Mouse (Mus musculus) MEL (cell line): ENCODE measurements around the gene Fas. TPM values are rescaled to one million over a fixed set of nuclear protein-coding genes. Genes with fewer than 3 reads are reported as not detected.

Experiments used
- DNase-seq: peaks from one replicate; pipeline ENCODE4 v3.0.0; 2011; ENCODE audit warnings: low read depth, low spot score
- H3K27ac ChIP-seq: 2 replicates; pipeline ENCODE4 v1.5.1; 2012; ENCODE audit warnings: low read depth, mild to moderate bottlenecking, control low read depth, low read length, moderate library complexity; ENCODE audit not compliant: control insufficient read depth
- H3K27me3 ChIP-seq, 2 experiments: fragments of 150-350 bp in 1 of 2; sonication (generic) in 1 of 2; 2 replicates each; pipeline ENCODE4 v1.6.1; 2012; ENCODE audit warnings: low read length in 2 of 2, mild to moderate bottlenecking in 2 of 2, improper control_type of control experiment in 1 of 2, moderate library complexity in 1 of 2; ENCODE audit not compliant: insufficient read depth in 2 of 2, control insufficient read depth in 1 of 2
- H3K36me3 ChIP-seq, 2 experiments: 2 replicates each; pipeline ENCODE4 v1.6.1; 2012 to 2014; ENCODE audit warnings: low read length in 2 of 2, improper control_type of control experiment in 1 of 2, inconsistent platforms in 1 of 2, mild to moderate bottlenecking in 1 of 2; ENCODE audit not compliant: insufficient read depth in 2 of 2, control insufficient read depth in 1 of 2
- H3K4me1 ChIP-seq, 2 experiments: fragments of 150-350 bp in 1 of 2; sonication (generic) in 1 of 2; 2 replicates each; pipeline ENCODE4 v1.6.1; 2012; ENCODE audit warnings: low read length in 2 of 2, improper control_type of control experiment in 1 of 2, mild to moderate bottlenecking in 1 of 2; ENCODE audit not compliant: insufficient read depth in 2 of 2, control insufficient read depth in 1 of 2
- H3K4me3 ChIP-seq, 2 experiments: fragments of 150-350 bp in 1 of 2; sonication (generic) in 1 of 2; 2 replicates each; pipeline ENCODE4 v1.5.1; 2012; ENCODE audit warnings: low read depth in 2 of 2, low read length in 2 of 2, mild to moderate bottlenecking in 2 of 2, moderate library complexity in 2 of 2, control low read depth in 1 of 2, improper control_type of control experiment in 1 of 2; ENCODE audit not compliant: control insufficient read depth in 1 of 2, insufficient read depth in 1 of 2
- H3K79me2 ChIP-seq: 2 replicates; pipeline ENCODE4 v1.6.1; 2012; ENCODE audit warnings: mild to moderate bottlenecking, low read length, moderate library complexity; ENCODE audit not compliant: control insufficient read depth, poor library complexity, insufficient read depth
- H3K9ac ChIP-seq: 2 replicates; pipeline ENCODE4 v1.6.1; 2012; ENCODE audit warnings: low read depth, mild to moderate bottlenecking, control low read depth, low read length, moderate library complexity; ENCODE audit not compliant: control insufficient read depth, poor library complexity, severe bottlenecking
- H3K9me3 ChIP-seq: fragments of 150-350 bp; sonication (generic); replicated peaks from 2 replicates; pipeline ENCODE4 v1.6.1; 2012; ENCODE audit warnings: mild to moderate bottlenecking, low read length, improper control_type of control experiment, moderate library complexity; ENCODE audit not compliant: insufficient read depth
- CTCF ChIP-seq, 3 experiments: IDR thresholded peaks in 2 of 3; conservative IDR thresholded peaks in 1 of 3; 2 replicates each; pipeline ENCODE4 v1.5.1; 2011 to 2012; ENCODE audit warnings: low read length in 3 of 3, low read depth in 2 of 3, mild to moderate bottlenecking in 2 of 3, improper control_type of control experiment in 1 of 3, inconsistent platforms in 1 of 3, mixed read lengths in 1 of 3, moderate library complexity in 1 of 3; ENCODE audit not compliant: control insufficient read depth in 1 of 3, insufficient read depth in 1 of 3, poor library complexity in 1 of 3, severe bottlenecking in 1 of 3
- KAT2A ChIP-seq: conservative IDR thresholded peaks from 2 replicates; pipeline ENCODE4 v1.6.1; 2012; ENCODE audit warnings: low read depth, low read length, improper control_type of control experiment, inconsistent platforms
- MAX ChIP-seq: IDR thresholded peaks from 2 replicates; pipeline ENCODE4 v1.6.1; 2011; ENCODE audit warnings: low read length, improper control_type of control experiment
- NELFE ChIP-seq: IDR thresholded peaks from 2 replicates; pipeline ENCODE4 v1.6.1; 2011; ENCODE audit warnings: low read depth, low read length, improper control_type of control experiment
- POLR2A ChIP-seq, 2 experiments: IDR thresholded peaks; 2 replicates each; pipeline ENCODE4 v1.6.1; 2011 to 2012; ENCODE audit warnings: low read length in 2 of 2, mild to moderate bottlenecking in 2 of 2, control low read depth in 1 of 2, improper control_type of control experiment in 1 of 2, low read depth in 1 of 2, moderate library complexity in 1 of 2; ENCODE audit not compliant: control insufficient read depth in 1 of 2, insufficient read depth in 1 of 2, poor library complexity in 1 of 2
- POLR2AphosphoS5 ChIP-seq: IDR thresholded peaks from 2 replicates; pipeline ENCODE4 v1.6.1; 2012; ENCODE audit warnings: low read depth, borderline replicate concordance, mild to moderate bottlenecking, inconsistent platforms, low read length, moderate library complexity, mixed read lengths
- RAD21 ChIP-seq: IDR thresholded peaks from 2 replicates; pipeline ENCODE4 v1.6.1; 2011; ENCODE audit warnings: mild to moderate bottlenecking, low read depth, low read length, improper control_type of control experiment
- RCOR1 ChIP-seq: IDR thresholded peaks from 2 replicates; pipeline ENCODE4 v1.6.1; 2012; ENCODE audit warnings: low read depth, mild to moderate bottlenecking, inconsistent platforms, low read length, improper control_type of control experiment
- SIN3A ChIP-seq: IDR thresholded peaks from 2 replicates; pipeline ENCODE4 v1.6.1; 2012; ENCODE audit warnings: low read length, improper control_type of control experiment, inconsistent platforms
- SMC3 ChIP-seq: IDR thresholded peaks from 2 replicates; pipeline ENCODE4 v1.6.1; 2011; ENCODE audit warnings: low read depth, low read length, improper control_type of control experiment
- TBP ChIP-seq: IDR thresholded peaks from 2 replicates; pipeline ENCODE4 v1.8.0; 2011; ENCODE audit warnings: low read depth, low read length, improper control_type of control experiment
- UBTF ChIP-seq: IDR thresholded peaks from 2 replicates; pipeline ENCODE4 v1.6.1; 2012; ENCODE audit warnings: low read depth, mild to moderate bottlenecking, inconsistent platforms, low read length, improper control_type of control experiment, moderate library complexity, borderline replicate concordance; ENCODE audit not compliant: insufficient read depth
- USF1 ChIP-seq: IDR thresholded peaks from 2 replicates; pipeline ENCODE4 v1.6.1; 2014; ENCODE audit warnings: low read depth, mild to moderate bottlenecking, inconsistent platforms, low read length, improper control_type of control experiment, moderate library complexity
- ZC3H11A ChIP-seq: IDR thresholded peaks from 2 replicates; pipeline ENCODE4 v1.6.1; 2012; ENCODE audit warnings: low read depth, mild to moderate bottlenecking, inconsistent platforms, low read length, improper control_type of control experiment
- ZKSCAN1 ChIP-seq: IDR thresholded peaks from 2 replicates; pipeline ENCODE4 v1.6.1; 2012; ENCODE audit warnings: low read depth, mild to moderate bottlenecking, inconsistent platforms, low read length, improper control_type of control experiment, moderate library complexity
- ZNF384 ChIP-seq: IDR thresholded peaks from 2 replicates; pipeline ENCODE4 v1.6.1; 2012; ENCODE audit warnings: low read depth, mild to moderate bottlenecking, inconsistent platforms, low read length, improper control_type of control experiment
- polyA plus RNA-seq, 2 experiments: library from polyadenylated mRNA; stranded (reverse) in 1 of 2; unstranded in 1 of 2; fragments of >175 nt in 1 of 2; fragments of >200 nt in 1 of 2; gene quantifications; 2 replicates each; pipeline versions ENCODE4 v1.2.1 to v1.2.4; 2012; ENCODE audit warnings: low replicate concordance in 2 of 2, low read depth in 1 of 2; ENCODE audit not compliant: insufficient read length in 2 of 2, insufficient read depth in 1 of 2, missing spikeins in 1 of 2
- total RNA-seq: library from RNA; depleted of rRNA; stranded (reverse); fragments of 300-350 nt; gene quantifications from 2 replicates; pipeline ENCODE4 v1.2.3, GENCODE M21; 2012

Gene Fas
- total and polyA plus RNA-seq, 3 experiments: not detected

DNA sequence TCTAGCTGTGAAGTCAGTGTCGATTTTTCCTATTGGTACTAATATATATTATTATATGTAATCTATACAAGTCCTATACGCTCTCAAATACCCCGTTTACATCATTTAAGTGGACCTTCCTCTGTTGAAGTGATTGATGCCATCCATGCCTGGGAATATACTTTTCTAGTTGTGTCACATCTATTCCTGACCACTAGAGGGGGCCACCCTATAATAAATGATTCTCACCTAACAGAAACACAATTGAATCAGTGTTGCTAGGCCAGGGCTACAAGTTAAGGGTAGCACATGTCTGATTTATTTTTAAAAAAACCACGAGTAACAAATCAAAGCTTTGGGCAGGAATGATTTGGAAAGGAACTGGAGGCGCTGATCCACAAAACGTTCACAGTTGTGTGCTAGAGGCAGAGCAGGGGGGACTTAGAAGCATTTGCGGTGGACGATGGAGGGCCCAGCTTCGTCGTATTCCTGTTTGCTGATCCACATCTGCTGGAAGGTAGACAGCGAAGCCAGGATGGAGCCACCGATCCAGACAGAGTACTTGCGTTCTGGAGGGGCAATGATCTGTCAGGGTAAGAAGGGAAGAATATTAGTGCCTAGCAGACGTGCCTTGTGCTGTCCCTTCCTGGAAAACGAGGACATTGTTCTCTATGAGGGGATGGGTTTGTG lies 49.1 kb upstream of the Fas start:
- no peak overlapping the region for H3K27ac ChIP-seq
- H3K9me3 ChIP-seq: no peaks in the 10 kb centered on the region
- TF ChIP-seq CTCF (IDR thresholded peaks at IDR 0.05 in 2 of 3, conservative IDR thresholded peaks at IDR 0.05 in 1 of 3; ENCODE audit: control insufficient read depth in 1 of 3, insufficient read depth in 1 of 3, low read depth in 2 of 3, low read length in 3 of 3, poor library complexity in 1 of 3, severe bottlenecking in 1 of 3) (peak in 2 of 3 experiments; percentile 43 to 76; a peak in 3 of 6 replicates), ZC3H11A (peak; percentile 33; the same call in 1 of the 2 replicates), SIN3A (no peak), SMC3 (peak; percentile 60), ZNF384 (no peak), RAD21 (peak; percentile 66), RCOR1 (no peak)
- TF ChIP-seq, all 39 proteins: peak for 4
- H3K27me3 ChIP-seq: no peaks in the 10 kb centered on the region; a peak in 1 of 4 replicates
- no peaks in the 10 kb centered on the region for H3K36me3 ChIP-seq
- no peak overlapping the region for H3K9ac ChIP-seq
- H3K4me3 ChIP-seq: no peak overlapping the region
- no peaks in the 10 kb centered on the region for H3K79me2 ChIP-seq
- DNase-seq: peak; percentile 50
- no peaks in the 10 kb centered on the region for H3K4me1 ChIP-seq

DNA sequence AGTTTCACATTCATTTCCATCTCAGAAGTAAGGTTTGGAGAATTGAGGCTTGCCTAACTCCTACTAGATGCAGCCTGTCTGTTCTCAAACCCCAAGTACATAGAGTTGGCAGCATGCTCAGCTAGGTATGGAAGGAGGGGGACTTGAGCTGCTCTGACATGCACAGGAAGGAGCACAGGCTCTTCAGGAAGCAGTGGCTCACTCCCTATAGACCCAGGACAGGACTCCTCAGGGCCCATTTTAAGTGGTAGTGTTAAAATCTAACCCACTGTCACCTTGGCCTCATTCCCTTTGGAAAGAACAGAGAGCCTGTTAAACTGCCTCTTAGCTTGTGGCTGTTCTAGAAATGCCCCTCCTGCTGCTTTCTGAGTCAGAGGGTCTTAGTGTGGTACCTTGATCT lies 47.5 kb upstream of the Fas start:
- Histone ChIP-seq H3K4me3 (no peak overlapping the region), H3K27ac (no peak overlapping the region), H3K27me3 (no peaks in the 10 kb centered on the region; a peak in 1 of 4 replicates), H3K9me3 (no peaks in the 10 kb centered on the region), H3K36me3 (no peaks in the 10 kb centered on the region), H3K4me1 (no peaks in the 10 kb centered on the region), H3K79me2 (no peaks in the 10 kb centered on the region), H3K9ac (no peak overlapping the region)
- no peak for DNase-seq
- TF ChIP-seq ZC3H11A: no peak
- no peak for TF ChIP-seq UBTF
- TF ChIP-seq POLR2A (IDR thresholded peaks at IDR 0.05; ENCODE audit: control insufficient read depth in 1 of 2, insufficient read depth in 1 of 2, low read depth in 1 of 2, low read length in 2 of 2, poor library complexity in 1 of 2): no peak
- no peak for TF ChIP-seq TBP
- no peak for TF ChIP-seq SMC3

DNA sequence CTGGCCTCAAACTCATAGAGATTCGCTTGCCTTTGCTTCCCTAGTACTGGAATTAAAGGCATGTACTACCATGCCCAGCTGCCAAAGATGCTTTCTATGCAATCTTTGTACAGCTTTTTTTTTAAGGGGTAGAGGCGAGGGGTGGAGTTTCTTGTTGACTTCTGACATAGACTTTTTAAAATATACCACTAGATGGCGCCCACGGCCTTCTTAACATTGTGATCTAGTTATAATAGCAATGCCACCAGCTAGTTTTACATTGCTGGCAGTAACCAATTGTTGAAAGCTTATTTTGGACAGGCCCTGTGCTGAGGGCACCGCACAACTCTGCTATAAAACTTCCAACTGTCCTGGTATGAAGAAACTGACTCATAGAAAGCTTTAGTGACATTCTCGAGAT lies 46.4 kb upstream of the Fas start:
- H3K27me3 ChIP-seq: no peaks in the 10 kb centered on the region; a peak in 1 of 4 replicates
- no peak overlapping the region for H3K9ac ChIP-seq
- no peaks in the 10 kb centered on the region for H3K4me1 ChIP-seq
- H3K27ac ChIP-seq: no peak overlapping the region
- no peak for TF ChIP-seq NELFE
- TF ChIP-seq ZC3H11A: peak; percentile 73
- TF ChIP-seq USF1: no peak
- TF ChIP-seq RAD21: peak; percentile 87
- peak; percentile 75 for TF ChIP-seq SMC3
- TF ChIP-seq ZNF384: peak; percentile 85
- TF ChIP-seq KAT2A: no peak
- no peak for TF ChIP-seq POLR2AphosphoS5
- TF ChIP-seq ZKSCAN1: no peak
- TF ChIP-seq MAX: no peak
- peak; percentile 28 to 84 (median 38) for TF ChIP-seq CTCF (IDR thresholded peaks at IDR 0.05 in 2 of 3, conservative IDR thresholded peaks at IDR 0.05 in 1 of 3; ENCODE audit: control insufficient read depth in 1 of 3, insufficient read depth in 1 of 3, low read depth in 2 of 3, low read length in 3 of 3, poor library complexity in 1 of 3, severe bottlenecking in 1 of 3)
- H3K4me3 ChIP-seq: peak overlapping the region; percentile 7 to 9; a peak in 2 of 4 replicates
- H3K36me3 ChIP-seq: no peaks in the 10 kb centered on the region
- DNase-seq: peak; percentile 82
- H3K79me2 ChIP-seq: no peaks in the 10 kb centered on the region
- no peaks in the 10 kb centered on the region for H3K9me3 ChIP-seq
